Mouse (Mus musculus) stomach, postnatal 0 days (tissue): ENCODE results near the gene Hmgb2. TPM values are rescaled to one million over a fixed set of nuclear protein-coding genes. Genes with fewer than 3 reads are reported as not detected.

Experiments
- ATAC-seq: fragments of 200-750 bp; cut with Nextera tagmentation; 2 replicates; pipeline ENCODE4 v1.8.0; 2017; ENCODE audit not compliant: low FRiP score, low TSS enrichment
- DNase-seq: peaks from one replicate; pipeline ENCODE4 v3.0.0-alpha.2; 2016; ENCODE audit warnings: low spot score
- H3K27ac ChIP-seq: fragments of 300-500 bp; sonication (generic); replicated peaks from 2 replicates; pipeline ENCODE4 v1.5.1; 2014; ENCODE audit warnings: mild to moderate bottlenecking, control low read depth
- H3K27me3 ChIP-seq: fragments of 300-500 bp; sonication (generic); 2 replicates; pipeline ENCODE4 v1.6.1; 2014; ENCODE audit warnings: low read length; ENCODE audit not compliant: control insufficient read depth, insufficient read depth
- H3K36me3 ChIP-seq: fragments of 300-500 bp; sonication (generic); 2 replicates; pipeline ENCODE4 v1.6.1; 2014; ENCODE audit warnings: low read length, mixed read lengths; ENCODE audit not compliant: control insufficient read depth, insufficient read depth
- H3K4me1 ChIP-seq: fragments of 300-500 bp; sonication (generic); replicated peaks from 2 replicates; pipeline ENCODE4 v1.6.1; 2014; ENCODE audit warnings: antibody characterized with exemption; ENCODE audit not compliant: control insufficient read depth, insufficient read depth
- H3K4me2 ChIP-seq: fragments of 300-500 bp; sonication (generic); replicated peaks from 2 replicates; pipeline ENCODE4 v1.6.1; 2014; ENCODE audit warnings: low read depth, mild to moderate bottlenecking, control low read depth, moderate library complexity
- H3K4me3 ChIP-seq: fragments of 300-500 bp; sonication (generic); 2 replicates; pipeline ENCODE4 v1.5.1; 2014; ENCODE audit warnings: low read depth, low read length, control low read depth
- H3K9ac ChIP-seq: fragments of 300-500 bp; sonication (generic); 2 replicates; pipeline ENCODE4 v1.6.1; 2014; ENCODE audit warnings: mild to moderate bottlenecking, low read length, control low read depth, mixed read lengths
- H3K9me3 ChIP-seq: fragments of 300-500 bp; sonication (generic); 2 replicates; pipeline ENCODE4 v1.6.1; 2016; ENCODE audit warnings: low read length; ENCODE audit not compliant: control insufficient read depth
- CTCF ChIP-seq: IDR thresholded peaks from 2 replicates; pipeline ENCODE4 v1.5.1; 2016; ENCODE audit warnings: antibody characterized with exemption, low read depth, mild to moderate bottlenecking, moderate library complexity
- EP300 ChIP-seq: optimal IDR thresholded peaks from 2 replicates; pipeline ENCODE3; 2016; ENCODE audit warnings: antibody characterized with exemption
- WGBS: fragments of 180-500 bp; shearing (Covaris S2); extraction: QIAGEN DNeasy Blood & Tissue Kit; methylation state at CpG from one replicate; pipeline ENCODE4 v1.1.7; 2014; 5-methylcytosine and 5-hydroxymethylcytosine counted together
- polyA plus RNA-seq: library from polyadenylated mRNA; unstranded; fragments of >200 nt; fragmentation: Nextera tagmentation; extraction: Ambion mirVana; gene quantifications from 2 replicates; pipeline ENCODE4 v1.2.1, GENCODE M21; 2015

The Hmgb2 gene
- polyA plus RNA-seq, 1 experiment from 2014 or later = 220 TPM

- DNase-seq = no peak
- H3K9me3 ChIP-seq = no peaks in the 10 kb centered on the region
- 64% methylated on average over 3 of the region's 3 CpGs for WGBS
- no peak overlapping the region for H3K27ac ChIP-seq
- no peak overlapping the region for H3K4me2 ChIP-seq
- H3K4me1 ChIP-seq = no peaks in the 10 kb centered on the region
- no peak for ATAC-seq
- H3K9ac ChIP-seq = no peak overlapping the region
- H3K36me3 ChIP-seq = no peaks in the 10 kb centered on the region
- no peaks in the 10 kb centered on the region for H3K27me3 ChIP-seq
- TF ChIP-seq CTCF (no peak), EP300 (no peak)
- H3K4me3 ChIP-seq = no peak overlapping the region
Observed at GRCm38 (mm10) chr8:57562741-57563140, 51.0 kb downstream of the Hmgb2 start.

GRCm38 (mm10) chr8:57563726-57564125 is 52.0 kb downstream of the Hmgb2 start:
- Histone ChIP-seq H3K4me3 (no peak overlapping the region), H3K27ac (no peak overlapping the region), H3K4me2 (no peak overlapping the region), H3K36me3 (no peaks in the 10 kb centered on the region), H3K9me3 (no peaks in the 10 kb centered on the region), H3K27me3 (no peaks in the 10 kb centered on the region), H3K9ac (no peak overlapping the region), H3K4me1 (no peaks in the 10 kb centered on the region)
- ATAC-seq = no peak
- DNase-seq = no peak
- WGBS = 75% methylated on average over 15 of the region's 15 CpGs
- TF ChIP-seq EP300 = no peak
- no peak for TF ChIP-seq CTCF

- ATAC-seq (no peak), DNase-seq (no peak)
- no peak overlapping the region for H3K27ac ChIP-seq
- WGBS = 69% methylated on average over 6 of the region's 6 CpGs
- H3K36me3 ChIP-seq = no peaks in the 10 kb centered on the region
- no peaks in the 10 kb centered on the region for H3K27me3 ChIP-seq
- no peak overlapping the region for H3K4me3 ChIP-seq
- TF ChIP-seq EP300 (no peak), CTCF (no peak)
- H3K4me2 ChIP-seq = no peak overlapping the region
- no peaks in the 10 kb centered on the region for H3K4me1 ChIP-seq
- no peak overlapping the region for H3K9ac ChIP-seq
- H3K9me3 ChIP-seq = no peaks in the 10 kb centered on the region
Observed at GRCm38 (mm10) chr8:57565039-57565438, 53.3 kb downstream of the Hmgb2 start.

Other genes starting within 250 kb of the Hmgb2 start
- gene Hand2, start 190.9 kb upstream of the Hmgb2 start, polyA plus RNA-seq = 6.8 and 7.7 TPM in 2 replicates
- gene Scrg1, start 56.0 kb upstream of the Hmgb2 start, polyA plus RNA-seq = 0.65 and 0.98 TPM in 2 replicates
- 23.8 and 28.6 TPM in 2 replicates for gene Sap30, start 24.0 kb upstream of the Hmgb2 start, polyA plus RNA-seq
- gene Galnt7, start 141.1 kb downstream of the Hmgb2 start, polyA plus RNA-seq = 29.6 and 30.6 TPM in 2 replicates